Mouse (Mus musculus) layer of hippocampus, adult 2 months (tissue): Measurements from ENCODE around the gene Acsl6. TPM values are rescaled to one million over a fixed set of nuclear protein-coding genes. Genes with fewer than 3 reads are reported as not detected.
"Not testable (repeated sequence)": the region's sequence is repeated elsewhere in the genome, so short reads cannot be mapped to it uniquely, and the experiment has no call there.

Source experiments
- DNase-seq, 2 experiments: peaks; one replicate each; pipeline ENCODE4 v3.0.0; 2022; ENCODE audit warnings: low spot score in 2 of 2
- H3K27ac ChIP-seq: fragments of 200-600 bp; 2 replicates; pipeline ENCODE4 v1.8.1; 2022
- H3K4me3 ChIP-seq: fragments of 200-600 bp; 2 replicates; pipeline ENCODE4 v1.8.1; 2022; ENCODE audit warnings: mild to moderate bottlenecking
- CTCF ChIP-seq: fragments of 200-600 bp; conservative IDR thresholded peaks from 2 replicates; pipeline ENCODE4 v1.8.1; 2022; ENCODE audit warnings: antibody characterized with exemption, mild to moderate bottlenecking, moderate library complexity
- total RNA-seq, 2 experiments: library from RNA; stranded (reverse); gene quantifications; 2 replicates each; pipeline ENCODE4 v1.2.3; 2021

The Acsl6 gene
- total RNA-seq, 2 experiments from 2014 or later, result 188 to 202 TPM

GRCm38 (mm10) chr11:54354595-54355563, 51.3 kb downstream of the Acsl6 start:
- DNase-seq, result peak; percentile 37 to 52
- TF ChIP-seq CTCF, result peak; percentile 71
- Histone ChIP-seq H3K4me3 (no peak overlapping the region), H3K27ac (peak overlapping the region; percentile 84)

GRCm38 (mm10) chr11:54355564-54355955, 52.0 kb downstream of the Acsl6 start:
- H3K4me3 ChIP-seq, result no peak overlapping the region
- TF ChIP-seq CTCF, result no peak
- no peak overlapping the region for H3K27ac ChIP-seq
- no peak for DNase-seq

GRCm38 (mm10) chr11:54356676-54357075, 53.1 kb downstream of the Acsl6 start:
- peak; percentile 71 for TF ChIP-seq CTCF
- Histone ChIP-seq H3K27ac (no peak overlapping the region), H3K4me3 (no peak overlapping the region)
- no peak for DNase-seq

- TF ChIP-seq CTCF, result no peak
- no peak overlapping the region for H3K27ac ChIP-seq
- no peak overlapping the region for H3K4me3 ChIP-seq
- DNase-seq, result no peak
Measured at GRCm38 (mm10) chr11:54372553-54372952, 69.0 kb downstream of the Acsl6 start.

- no peak overlapping the region for H3K4me3 ChIP-seq
- no peak for DNase-seq
- TF ChIP-seq CTCF, result no peak
- no peak overlapping the region for H3K27ac ChIP-seq
Measured at GRCm38 (mm10) chr11:54390386-54390785, 86.8 kb downstream of the Acsl6 start.

GRCm38 (mm10) chr11:54391326-54391725, 87.7 kb downstream of the Acsl6 start:
- H3K4me3 ChIP-seq, result no peak overlapping the region
- no peak overlapping the region for H3K27ac ChIP-seq
- TF ChIP-seq CTCF, result no peak
- no peak for DNase-seq

GRCm38 (mm10) chr11:54396686-54397085, 93.1 kb downstream of the Acsl6 start:
- no peak for DNase-seq
- no peak overlapping the region for H3K27ac ChIP-seq
- H3K4me3 ChIP-seq, result no peak overlapping the region
- no peak for TF ChIP-seq CTCF

GRCm38 (mm10) chr11:54398058-54398457, 94.5 kb downstream of the Acsl6 start:
- no peak for TF ChIP-seq CTCF
- no peak for DNase-seq
- no peak overlapping the region for H3K27ac ChIP-seq
- no peak overlapping the region for H3K4me3 ChIP-seq

GRCm38 (mm10) chr11:54400803-54401202, 97.2 kb downstream of the Acsl6 start:
- H3K4me3 ChIP-seq, H3K27ac ChIP-seq, DNase-seq: not testable (repeated sequence)

- H3K27ac ChIP-seq, result no peak overlapping the region
- DNase-seq, result no peak
- H3K4me3 ChIP-seq, result no peak overlapping the region
- TF ChIP-seq CTCF, result no peak
Measured at GRCm38 (mm10) chr11:54404885-54405284, 101.3 kb downstream of the Acsl6 start.

- H3K27ac ChIP-seq, result no peak overlapping the region
- no peak for TF ChIP-seq CTCF
- no peak overlapping the region for H3K4me3 ChIP-seq
- no peak for DNase-seq
Measured at GRCm38 (mm10) chr11:54406930-54407546, 103.4 kb downstream of the Acsl6 start.

GRCm38 (mm10) chr11:54410612-54411011, 107.0 kb downstream of the Acsl6 start:
- peak; percentile 61 for TF ChIP-seq CTCF
- Histone ChIP-seq H3K27ac (no peak overlapping the region), H3K4me3 (no peak overlapping the region)
- no peak for DNase-seq

GRCm38 (mm10) chr11:54413017-54413416, 109.4 kb downstream of the Acsl6 start:
- Histone ChIP-seq H3K27ac (no peak overlapping the region), H3K4me3 (no peak overlapping the region)
- peak in 1 of 2 experiments; percentile 5 for DNase-seq
- no peak for TF ChIP-seq CTCF

Other genes with a start within 250 kb of the Acsl6 start
- gene Pdlim4, start 234.8 kb upstream of the Acsl6 start, total RNA-seq, result 10 to 100 TPM; 13.4 to 14.3 TPM
- gene P4ha2, start 203.7 kb upstream of the Acsl6 start, total RNA-seq, result 10 to 100 TPM; 18.6 to 28.7 TPM
- gene Csf2, start 54.1 kb upstream of the Acsl6 start, total RNA-seq, result not detected
- not detected for gene Il3, start 36.5 kb upstream of the Acsl6 start, total RNA-seq
- gene Meikin, start 66.9 kb downstream of the Acsl6 start, total RNA-seq, result not detected
- gene Fnip1, start 134.4 kb downstream of the Acsl6 start, total RNA-seq, result 10 to 100 TPM; 34.5 to 34.9 TPM
- 10 to 100 TPM; 42.9 to 53.3 TPM for gene Rapgef6, start 219.0 kb downstream of the Acsl6 start, total RNA-seq